Mouse (Mus musculus) T-cell, adult 2 months (primary cell): Measurements from ENCODE around the gene Cdh4.

Source experiments
- DNase-seq: peaks from one replicate; pipeline ENCODE4 v3.0.0; 2022; ENCODE audit warnings: low spot score

Gene Cdh4

DNA sequence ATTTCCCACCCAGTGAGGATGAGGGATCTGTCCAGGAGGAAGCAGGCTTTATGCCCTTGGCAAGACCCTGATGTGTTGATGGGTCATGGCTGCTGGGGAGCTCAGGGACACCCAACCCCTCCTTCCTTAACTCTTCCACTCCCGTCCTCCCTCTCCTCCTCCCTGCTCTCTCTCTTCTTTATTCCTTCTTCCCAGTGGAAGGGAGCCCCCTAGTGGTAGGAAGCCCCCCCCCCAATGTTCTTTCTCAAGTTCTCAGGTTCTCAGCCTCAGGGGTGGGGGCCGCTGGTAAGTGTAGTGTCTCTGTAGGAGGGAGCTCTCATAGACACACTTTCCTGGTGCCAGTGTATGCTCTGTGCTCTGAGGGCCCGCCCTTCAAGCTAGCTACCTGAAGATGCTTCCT is 421.0 kb downstream of the Cdh4 start:
- DNase-seq: no peak

DNA sequence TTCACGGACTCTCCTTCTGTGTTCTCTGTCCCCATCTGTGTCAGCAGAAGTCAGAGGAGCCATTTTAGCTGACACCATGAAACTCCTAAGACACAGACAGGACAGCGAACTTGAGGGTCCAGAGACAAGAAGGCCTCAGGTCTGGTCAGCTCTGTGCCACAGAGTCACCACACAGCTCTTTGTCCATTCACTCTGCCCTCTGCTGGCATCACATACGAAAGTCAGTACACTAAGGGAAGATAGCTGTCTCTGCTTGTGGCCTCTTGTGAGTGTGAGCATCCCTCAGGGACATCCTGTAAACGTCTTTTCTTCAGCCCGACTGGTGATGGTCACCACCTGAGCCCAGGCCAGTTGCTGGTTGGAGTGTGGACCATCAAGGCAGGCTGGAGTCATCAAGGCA is 422.9 kb downstream of the Cdh4 start:
- no peak for DNase-seq

DNA sequence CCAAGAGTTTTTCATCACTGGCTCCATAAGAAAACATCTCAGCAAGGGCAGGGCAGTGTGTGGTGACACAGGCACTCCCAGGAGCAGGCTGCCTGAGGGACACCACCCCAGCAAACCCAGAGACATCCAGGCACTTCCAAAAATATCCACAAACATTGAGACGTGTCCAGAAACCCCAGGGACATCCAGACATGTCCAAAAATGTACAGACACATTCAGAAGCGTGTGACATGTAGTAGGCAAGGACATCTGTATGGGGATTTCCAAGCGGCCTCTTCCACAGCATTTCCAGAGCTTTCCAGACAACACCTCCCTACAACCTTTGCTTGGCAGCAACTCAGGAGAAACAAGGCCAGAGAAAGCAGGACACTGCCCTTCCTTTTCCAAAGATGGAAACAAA is 425.4 kb downstream of the Cdh4 start:
- no peak for DNase-seq

DNA sequence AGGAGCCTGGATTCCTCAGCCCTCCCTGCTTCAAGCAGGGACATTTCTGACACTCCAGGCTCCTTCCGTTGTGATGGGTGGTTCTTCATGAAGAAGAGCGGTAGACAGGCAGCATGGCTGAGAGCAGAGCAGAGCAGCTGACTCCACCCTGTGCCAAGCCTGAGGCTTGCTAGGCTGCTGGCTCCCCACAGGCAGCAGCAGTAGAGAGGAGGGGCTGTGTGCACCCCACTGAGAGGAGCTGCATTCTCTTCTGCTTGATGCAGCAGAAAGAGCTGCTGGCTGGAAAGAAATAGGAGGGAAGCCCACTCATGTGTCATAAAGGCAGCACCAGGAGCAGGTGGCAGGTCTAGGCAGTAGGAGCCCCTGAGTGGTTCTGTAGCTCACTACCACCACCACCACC is 427.6 kb downstream of the Cdh4 start:
- DNase-seq: no peak

DNA sequence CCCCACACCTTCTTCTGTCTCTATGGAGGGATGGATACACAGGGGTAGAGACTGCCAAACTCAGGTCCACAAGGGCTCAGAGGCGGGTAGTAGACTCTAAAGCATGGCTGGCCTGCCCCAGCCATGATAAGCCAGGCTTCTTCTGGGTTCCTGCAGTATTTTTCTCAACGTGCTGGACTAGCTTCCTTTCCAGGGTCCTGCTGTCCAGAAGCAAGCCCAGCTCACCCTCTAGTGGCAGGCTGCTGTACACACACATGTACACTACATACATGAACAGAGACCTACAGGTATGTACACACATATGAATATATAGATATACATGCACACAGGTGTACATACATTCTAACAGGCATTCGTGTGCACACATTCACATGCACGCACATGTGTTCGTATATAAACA is 430.5 kb downstream of the Cdh4 start:
- DNase-seq: no peak

DNA sequence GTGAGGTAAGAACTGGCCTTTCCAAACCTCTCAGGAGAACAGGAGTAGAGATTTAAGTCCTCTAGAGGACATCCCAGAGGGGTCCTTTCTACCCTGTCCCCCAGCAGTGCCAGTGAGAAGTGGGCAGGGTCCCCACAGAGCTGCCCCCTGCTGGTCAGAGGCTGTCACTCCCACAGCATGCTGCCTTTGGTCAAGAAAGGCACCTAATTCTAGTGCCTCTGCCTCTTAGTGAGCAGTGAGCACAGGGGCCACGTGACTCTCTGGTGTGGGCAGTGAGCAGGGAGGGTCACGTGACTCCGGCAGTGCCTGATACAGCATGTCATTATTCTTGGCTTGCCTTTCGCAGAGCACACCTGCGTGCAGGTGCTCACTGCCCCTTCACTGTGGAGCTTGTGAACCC is 431.1 kb downstream of the Cdh4 start:
- no peak for DNase-seq

DNA sequence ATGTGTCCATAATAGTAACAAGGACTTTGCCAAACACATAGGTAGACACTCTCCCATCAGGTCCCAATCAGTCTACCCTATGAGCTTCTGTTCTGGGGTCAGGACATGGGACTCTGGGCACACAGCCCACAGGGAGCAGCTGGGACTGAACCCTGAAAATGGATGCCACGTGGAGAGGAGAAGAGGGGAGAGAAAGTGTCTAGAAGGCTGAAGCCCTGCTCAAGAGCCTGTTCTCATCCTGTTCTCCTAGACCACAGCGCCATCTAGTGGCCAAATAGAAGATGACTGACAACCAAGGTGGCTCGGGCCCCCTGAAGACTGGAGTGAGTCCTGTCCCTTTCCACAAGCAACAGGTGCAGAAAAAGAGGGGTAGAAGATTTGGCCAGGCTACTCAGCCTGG is 432.9 kb downstream of the Cdh4 start:
- DNase-seq: peak; percentile 32

DNA sequence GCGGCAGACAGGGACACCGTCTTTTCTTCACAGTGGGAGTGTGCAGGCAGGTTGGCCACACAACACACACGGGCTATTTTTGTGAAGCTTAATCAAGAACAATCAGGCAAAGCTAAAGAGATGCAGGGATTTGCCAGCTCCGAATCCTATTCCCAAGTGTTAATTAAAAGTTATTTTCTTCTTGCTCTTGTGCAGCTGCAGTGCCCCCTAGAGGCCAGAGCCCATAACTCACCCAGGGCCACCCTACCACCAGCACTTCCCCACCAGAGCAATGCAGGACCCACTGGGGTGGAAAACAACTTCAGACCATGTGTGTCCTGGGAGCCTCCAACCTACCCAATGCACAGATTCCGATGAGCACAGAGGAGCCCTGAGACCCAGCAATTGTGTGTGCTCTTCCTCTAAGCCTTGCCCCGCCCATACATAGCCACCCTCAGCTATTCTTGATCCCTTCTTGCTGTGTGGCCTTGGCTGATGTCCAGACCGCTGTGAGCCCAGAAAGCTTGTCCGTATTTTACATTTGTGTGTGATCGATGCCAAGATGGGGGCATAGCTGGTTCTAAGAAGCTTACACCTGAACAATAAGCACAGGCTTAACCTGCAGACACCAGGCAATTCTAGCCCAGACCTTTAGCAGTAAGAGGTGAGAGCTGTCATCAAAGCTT is 435.5 kb downstream of the Cdh4 start:
- no peak for DNase-seq

DNA sequence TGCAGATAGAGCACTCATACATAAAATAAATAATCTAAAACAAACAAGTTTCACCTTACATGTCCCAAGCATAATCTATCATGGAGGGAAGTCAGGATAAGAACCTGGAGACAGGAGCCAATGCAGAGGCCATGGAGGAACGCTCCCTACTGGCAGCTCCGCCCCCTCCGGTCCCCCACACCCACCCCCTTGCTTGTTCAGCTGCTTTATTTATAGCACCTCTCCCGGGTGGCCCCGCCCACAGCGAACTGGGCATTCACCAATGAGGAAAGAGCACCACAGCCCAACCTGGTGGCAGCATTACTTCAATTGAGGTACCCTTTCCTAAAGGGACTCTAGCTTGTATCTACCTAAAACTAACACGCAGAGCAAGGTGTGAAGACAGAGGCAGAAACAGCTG is 442.3 kb downstream of the Cdh4 start:
- no peak for DNase-seq

DNA sequence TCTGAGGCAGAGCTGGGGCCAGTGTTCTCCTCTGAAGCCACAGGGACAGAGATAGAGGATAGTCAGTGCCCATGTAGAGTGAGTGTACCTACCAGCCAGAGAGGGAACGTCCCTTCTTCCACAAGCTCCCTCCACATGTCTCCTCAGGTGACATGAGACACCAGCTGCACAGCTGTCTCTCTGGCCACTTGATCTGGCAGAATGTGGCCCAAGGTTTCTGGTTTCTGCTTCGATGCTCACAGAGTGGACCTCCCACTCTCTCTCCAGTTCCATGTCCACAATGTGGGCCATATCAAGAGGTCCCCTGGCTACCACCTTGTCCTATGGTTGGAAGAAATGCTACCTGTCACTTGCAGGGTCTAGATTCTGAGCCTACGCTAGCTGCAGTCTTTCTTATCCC is 448.8 kb downstream of the Cdh4 start:
- DNase-seq: no peak

DNA sequence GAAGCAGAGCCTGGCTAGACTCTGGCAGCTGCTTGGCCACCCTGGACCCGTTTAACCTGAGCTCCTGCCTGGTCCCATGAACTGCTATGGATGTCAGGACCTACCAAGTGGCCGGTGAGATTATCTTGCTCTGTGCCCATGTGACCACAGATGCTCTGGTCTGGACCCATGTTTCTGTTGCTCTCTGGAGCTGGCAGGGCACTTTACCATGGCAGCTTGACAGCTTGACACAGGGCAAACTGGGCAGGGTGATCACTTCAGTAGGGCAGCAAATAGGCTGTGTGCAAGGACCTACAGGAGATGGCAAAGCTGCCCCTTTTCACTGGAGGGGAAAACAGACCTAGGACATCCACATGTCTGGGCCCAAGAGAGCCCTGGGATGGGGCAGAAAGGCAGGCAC is 454.7 kb downstream of the Cdh4 start:
- DNase-seq: no peak

DNA sequence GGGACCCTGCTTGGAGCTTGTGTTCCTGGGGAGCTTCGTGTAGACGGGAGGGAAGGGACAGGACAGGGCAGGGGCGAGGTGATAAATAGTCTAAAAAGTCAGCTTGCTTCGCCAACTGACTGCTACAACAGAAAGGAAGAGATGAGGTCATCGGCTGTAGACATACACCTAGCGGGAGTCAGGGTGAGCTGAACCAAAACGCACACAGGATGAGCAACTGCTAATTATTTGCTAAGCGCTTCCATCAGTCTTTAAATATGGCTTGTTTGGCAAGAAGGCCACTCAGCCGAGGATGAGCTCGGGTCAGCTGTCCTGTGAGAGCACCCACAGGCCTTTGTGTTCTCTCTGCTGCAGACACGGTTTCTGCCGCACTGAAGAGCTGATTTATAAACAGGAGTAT is 470.7 kb downstream of the Cdh4 start:
- DNase-seq: no peak

DNA sequence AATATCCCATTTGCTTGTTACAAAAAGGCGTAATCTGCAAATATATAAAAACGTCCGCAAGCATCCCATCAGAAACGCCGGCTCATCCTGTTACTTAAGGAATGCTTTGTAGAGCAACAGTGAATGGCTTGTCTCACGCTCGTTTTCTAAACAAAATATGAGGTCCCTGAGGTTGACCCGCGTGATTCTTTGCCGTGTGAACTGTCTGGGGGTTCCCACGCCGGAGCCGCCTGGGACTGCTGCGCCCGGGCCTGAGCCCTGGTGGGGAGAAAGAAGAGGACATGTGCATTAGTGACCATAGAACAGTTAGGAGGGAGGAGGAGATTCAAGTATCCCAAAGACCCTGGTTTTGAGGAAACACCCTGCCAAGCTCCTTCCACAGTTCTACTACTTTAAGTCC is 471.1 kb downstream of the Cdh4 start:
- DNase-seq: no peak

DNA sequence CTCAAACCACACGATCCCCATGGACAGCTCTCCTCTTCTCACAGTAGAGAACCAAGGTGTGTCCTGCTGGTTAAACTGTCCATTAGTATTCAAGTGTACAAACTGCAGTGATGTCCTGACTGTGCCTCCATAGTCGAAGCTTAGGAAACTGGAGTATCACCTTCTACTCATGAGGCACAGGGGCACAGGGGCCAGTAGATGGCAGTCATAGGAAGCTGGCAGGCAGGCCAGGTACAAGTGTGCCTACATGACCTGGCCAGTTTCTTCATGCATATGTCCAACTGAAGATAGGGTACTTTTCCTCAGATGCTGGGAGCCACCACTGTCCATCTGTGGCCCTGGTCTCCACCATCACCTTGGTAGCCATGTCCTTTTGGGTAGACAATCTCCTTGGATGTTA is 472.0 kb downstream of the Cdh4 start:
- no peak for DNase-seq

DNA sequence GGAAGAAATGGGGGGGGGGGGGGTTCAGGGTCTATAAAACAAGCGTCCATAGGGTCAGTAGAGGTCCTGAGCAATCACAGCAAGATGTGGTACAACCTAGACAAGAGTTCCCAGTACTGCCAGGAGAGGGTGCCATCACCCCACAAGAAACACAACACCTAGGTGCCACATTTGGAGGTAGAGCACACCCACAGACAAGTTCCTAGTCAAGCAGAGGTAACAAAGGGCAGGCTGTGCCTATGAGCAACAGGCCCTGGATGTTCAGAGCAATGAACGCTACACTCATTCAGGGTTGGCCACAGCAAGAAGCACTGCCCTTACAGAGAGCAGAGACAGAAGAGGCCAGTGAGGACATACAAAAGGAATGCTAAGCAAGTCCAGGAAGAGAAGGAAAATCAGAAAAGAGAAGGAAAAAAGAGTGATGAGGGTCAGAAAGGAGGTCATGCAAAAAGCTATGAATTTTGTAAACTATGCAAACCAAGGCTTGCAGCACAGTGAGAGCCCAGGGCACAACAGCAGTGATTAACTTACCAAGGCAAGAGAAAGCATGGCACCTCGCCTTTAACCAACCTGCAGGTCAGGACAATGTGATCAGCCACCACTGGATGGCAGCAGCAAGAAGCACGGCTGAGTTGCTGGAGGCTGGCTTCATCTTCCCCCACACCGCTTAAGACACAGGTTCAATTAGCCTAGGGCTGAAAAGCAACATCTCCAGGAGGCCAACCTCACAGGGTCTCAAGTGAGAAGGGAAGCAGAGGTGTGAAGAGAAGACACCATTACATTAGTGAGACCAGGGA is 474.8 kb downstream of the Cdh4 start:
- DNase-seq: peak; percentile 69

DNA sequence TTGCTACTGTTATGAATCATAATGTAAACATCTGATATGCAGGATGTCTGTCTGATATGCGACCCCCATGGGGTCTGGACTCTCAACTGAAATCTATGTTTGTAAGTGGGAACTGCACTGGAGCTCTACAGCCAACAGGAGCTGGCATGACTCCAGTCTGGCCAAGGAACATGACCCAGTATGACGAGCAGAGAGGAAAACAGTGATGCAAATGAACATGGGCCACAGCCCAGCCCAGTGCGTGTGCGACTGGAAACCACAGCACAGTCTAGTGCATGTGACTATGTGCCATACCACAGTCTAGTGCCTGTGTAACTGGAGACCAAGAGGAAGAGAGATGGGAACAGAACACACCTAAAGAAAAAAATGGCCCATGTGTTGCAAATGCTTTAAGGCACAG is 477.8 kb downstream of the Cdh4 start:
- DNase-seq: no peak

DNA sequence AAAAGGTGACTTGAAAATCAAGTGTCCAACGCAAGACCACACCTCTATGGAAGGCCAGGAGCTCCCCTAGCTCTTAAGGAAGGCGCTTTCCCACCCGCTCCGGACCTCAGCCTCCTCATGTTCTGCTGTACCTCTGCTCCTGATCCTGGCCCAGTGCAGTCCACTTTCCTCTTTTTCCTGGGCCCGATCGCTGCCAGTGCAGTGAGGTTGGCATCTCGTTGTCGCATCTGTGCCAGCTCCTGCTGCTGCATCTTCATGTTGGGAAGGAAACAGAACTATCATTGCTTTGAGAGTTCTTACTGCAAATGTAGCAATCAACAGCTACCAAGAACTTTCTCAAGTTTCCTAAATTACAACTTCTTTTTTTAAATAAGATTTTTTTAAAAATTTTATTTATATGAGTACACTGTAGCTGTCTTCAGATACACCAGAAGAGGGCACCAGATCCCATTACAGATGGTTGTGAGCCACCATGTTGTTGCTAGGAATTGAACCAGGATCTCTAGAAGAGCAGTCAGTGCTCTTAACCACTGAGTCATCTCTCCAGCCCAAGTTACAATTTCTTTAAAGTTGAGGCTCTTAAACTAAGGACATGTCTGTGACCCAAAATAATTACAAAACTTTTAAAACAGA is 478.9 kb downstream of the Cdh4 start:
- DNase-seq: no peak

DNA sequence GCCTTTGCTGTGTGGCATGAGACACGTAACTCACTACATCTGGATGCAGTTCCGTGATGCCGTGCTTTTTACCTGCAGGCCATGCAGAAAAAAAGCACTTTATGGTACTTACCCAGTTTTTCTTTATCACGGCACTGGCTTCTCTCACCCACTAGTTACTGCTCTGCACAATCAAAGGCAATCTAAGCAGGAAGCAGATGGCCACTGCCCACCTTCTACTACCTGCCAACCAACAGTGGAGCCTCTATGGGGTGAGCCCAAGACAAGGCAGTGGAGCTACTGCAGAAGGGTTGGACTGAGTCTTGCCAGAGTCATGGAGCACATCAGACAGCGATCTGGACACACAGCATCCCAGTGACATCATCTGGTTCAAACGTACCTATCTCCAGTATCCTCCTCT is 481.8 kb downstream of the Cdh4 start:
- DNase-seq: no peak

DNA sequence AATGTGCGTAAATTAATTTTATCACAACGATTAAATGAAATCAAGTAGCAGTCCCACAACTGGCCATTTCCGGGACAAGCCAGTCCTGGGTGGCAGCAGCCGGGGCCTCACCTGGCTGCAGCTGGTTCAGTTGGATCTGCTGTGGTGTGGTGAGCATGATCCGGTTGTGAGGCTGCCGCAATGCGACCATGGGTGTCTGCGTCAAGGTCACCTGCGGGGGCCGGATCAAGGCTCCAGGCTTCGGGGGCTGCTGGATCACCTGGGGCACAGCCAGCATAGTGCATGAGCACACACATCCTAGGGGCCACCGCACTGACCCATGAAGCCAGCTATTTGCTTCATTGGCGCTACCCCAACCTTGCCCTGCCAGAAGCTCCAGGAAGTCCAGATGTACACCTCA is 486.9 kb downstream of the Cdh4 start:
- no peak for DNase-seq

DNA sequence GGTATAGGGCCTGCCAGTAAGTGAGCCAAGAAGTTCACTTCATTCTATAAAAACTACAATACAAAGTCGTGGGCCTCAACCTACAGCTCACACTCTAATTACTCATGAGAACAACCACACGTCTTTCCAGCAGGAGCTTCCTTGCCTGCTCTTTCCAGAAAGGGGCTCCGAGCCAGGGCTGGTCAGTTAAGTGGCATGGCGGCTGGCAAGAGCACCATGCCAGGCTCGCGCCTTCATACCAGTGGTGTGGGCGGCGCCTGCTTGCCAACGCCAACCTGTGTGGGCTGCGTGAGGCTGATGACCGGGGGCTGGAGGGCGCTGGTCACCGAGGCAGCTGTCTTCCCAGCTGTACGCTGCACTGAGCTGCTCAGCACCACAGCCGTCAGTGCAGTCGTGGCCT is 489.5 kb downstream of the Cdh4 start:
- no peak for DNase-seq

DNA sequence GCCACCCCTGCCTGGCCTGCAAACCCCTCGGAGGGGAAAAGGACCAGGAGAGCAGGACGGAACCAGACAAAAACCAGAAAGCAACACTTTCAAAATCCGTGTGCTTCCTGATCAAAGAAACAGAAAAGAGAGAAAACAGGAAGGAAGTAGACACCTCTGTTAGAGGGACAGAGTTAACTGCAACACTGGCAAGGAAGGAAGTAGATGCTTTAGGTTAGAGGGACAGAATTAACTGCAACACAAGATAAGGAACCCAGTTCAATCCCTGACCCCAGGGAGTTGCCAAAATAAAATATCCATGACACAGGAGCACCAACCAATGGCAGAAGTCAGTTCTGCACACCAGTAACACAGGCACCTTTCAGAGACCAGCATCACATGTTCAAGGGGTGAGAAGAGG is 491.9 kb downstream of the Cdh4 start:
- no peak for DNase-seq

DNA sequence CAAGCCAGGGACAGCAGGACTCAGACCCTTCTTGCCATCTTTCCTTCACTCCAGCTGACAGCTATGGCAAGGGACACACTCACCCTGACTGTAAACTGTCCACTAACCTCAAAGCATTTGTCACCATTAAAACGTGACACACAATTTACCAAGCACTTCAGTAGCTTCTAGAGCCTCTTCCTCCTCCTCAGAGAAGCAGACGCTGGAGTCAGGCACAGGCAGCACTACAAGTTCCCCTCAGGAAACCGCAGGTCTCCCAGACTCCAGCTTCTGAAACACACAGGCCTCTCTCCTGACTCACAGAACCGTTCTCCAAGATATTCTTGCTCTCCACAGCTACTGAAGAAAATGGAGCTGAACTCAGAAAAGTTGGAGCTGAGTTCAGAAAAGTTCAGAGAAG is 494.9 kb downstream of the Cdh4 start:
- DNase-seq: no peak

DNA sequence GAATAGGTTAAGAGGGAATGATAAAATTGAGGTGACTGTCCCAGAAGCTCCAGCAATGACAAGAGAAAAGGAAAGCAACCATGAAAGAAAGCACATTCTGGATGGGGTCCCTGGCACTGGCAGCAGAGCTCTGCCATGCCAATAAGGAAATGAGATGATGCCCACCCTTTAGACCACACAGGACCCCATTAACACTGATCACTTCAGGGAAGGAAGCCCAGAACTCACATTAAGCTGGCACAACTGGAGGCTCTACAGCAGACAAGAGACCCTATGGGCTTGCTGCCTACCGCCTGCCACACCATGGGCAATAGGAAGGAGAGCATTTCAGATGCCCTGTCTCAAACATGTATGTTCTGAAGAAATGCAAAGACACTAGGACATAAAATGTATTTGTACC is 499.5 kb downstream of the Cdh4 start:
- DNase-seq: no peak

DNA sequence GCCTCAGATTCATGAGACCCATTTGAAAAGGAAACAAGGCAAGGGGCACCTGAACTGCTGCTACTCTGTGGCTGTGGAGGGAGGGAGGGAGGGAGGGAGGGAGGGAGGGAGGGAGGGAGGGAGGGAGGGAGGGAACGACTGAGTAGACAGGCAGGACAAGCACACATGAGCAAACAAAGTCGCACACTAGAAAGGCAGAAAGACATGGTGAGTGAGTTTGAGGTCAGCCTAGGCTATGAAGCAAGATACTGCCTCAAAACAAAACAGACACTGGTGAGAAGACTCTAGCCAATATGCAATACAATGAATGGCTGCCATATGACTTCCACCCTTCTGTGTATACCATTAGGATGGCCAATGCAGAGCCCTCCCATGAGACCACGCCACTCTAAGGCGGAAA is 502.8 kb downstream of the Cdh4 start:
- no peak for DNase-seq
